8 mouse cellular contexts compared by ENCODE assay signal in the genomic region with DNA sequence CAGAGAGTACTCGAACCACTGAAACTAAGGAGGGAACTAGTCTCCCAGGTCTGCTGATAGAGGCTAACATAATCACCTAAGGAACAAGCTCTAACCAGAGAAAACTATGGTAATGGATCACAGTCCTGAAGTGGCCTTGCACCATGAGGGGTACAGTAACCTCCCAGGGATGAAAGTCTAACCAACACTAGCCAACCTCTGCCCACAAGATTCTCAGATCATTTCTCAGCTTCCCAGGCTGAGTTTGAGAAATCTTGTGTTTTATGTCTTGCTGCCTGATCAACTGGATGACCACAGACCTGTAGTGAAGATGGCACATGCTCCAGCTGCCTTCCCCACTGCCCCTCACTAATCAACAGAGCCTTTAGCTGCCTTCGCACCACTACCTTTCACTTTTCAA. TPM values are rescaled to one million over a fixed set of nuclear protein-coding genes. Genes with fewer than 3 reads are reported as not detected.
"Had no signal": no experiment of that assay in that cellular context is flagged by ENCODE, and none has a peak within 500 bp of the region (broad histone marks: within the 10 kb centered on the region; RNA-seq: fewer than 3 reads in every experiment).

No protein-coding gene starts in this region.

RNA-seq across cellular contexts. Expression of gene Cyp2d12, which starts 1.7 kb away (rescaled TPM):
- polyA plus RNA-seq: neural tube, embryonic 14.5 days; neural tube, embryonic 15.5 days; small intestine, adult 2 months; spleen, adult 2 months; stomach, embryonic 14.5 days; stomach, embryonic 15.5 days; stomach, embryonic 16.5 days; testis, adult 2 months had no signal
